Mouse (Mus musculus): ENCODE results near the gene Dda1. TPM values are rescaled to one million over a fixed set of nuclear protein-coding genes. Genes with fewer than 3 reads are reported as not detected.
"Not testable (repeated sequence)": the region's sequence is repeated elsewhere in the genome, so short reads cannot be mapped to it uniquely, and the experiment has no call there.

Gene Dda1
- polyA plus RNA-seq, 1 experiment from 2014 or later: 115 TPM

- peak; percentile 83 for DNase-seq (ENCODE audit: low spot score)
- ATAC-seq (ENCODE audit: insufficient number of reproducible peaks, low FRiP score, low TSS enrichment, low read depth); H3K9ac ChIP-seq (ENCODE audit: low read length); H3K4me3 ChIP-seq (ENCODE audit: low read depth, low read length); H3K36me3 ChIP-seq (ENCODE audit: control insufficient read depth, insufficient read depth, low read length); H3K27ac ChIP-seq (replicated peaks; ENCODE audit: low read depth, low read length); H3K9me3 ChIP-seq (ENCODE audit: control insufficient read depth, low read length); H3K27me3 ChIP-seq (ENCODE audit: control insufficient read depth, insufficient read depth, low read length); H3K4me2 ChIP-seq (ENCODE audit: low read depth, severe bottlenecking); H3K4me1 ChIP-seq (ENCODE audit: control insufficient read depth, insufficient read depth, low read length): not testable (repeated sequence)
- 42% methylated on average over 9 of the region's 10 CpGs for WGBS
These were observed 50.2 kb downstream of the Dda1 start for GRCm38 (mm10) chr8:71519037-71519825.

GRCm38 (mm10) chr8:71521634-71522033, 52.6 kb downstream of the Dda1 start:
- H3K4me2 ChIP-seq (ENCODE audit: low read depth, severe bottlenecking): no peak overlapping the region
- WGBS: 6% methylated on average over 17 of the region's 17 CpGs
- H3K36me3 ChIP-seq (ENCODE audit: control insufficient read depth, insufficient read depth, low read length): no peaks in the 10 kb centered on the region
- H3K27ac ChIP-seq (replicated peaks; ENCODE audit: low read depth, low read length): no peak overlapping the region
- no peak overlapping the region for H3K9ac ChIP-seq (ENCODE audit: low read length)
- ATAC-seq (ENCODE audit: insufficient number of reproducible peaks, low FRiP score, low TSS enrichment, low read depth) (peak; percentile 78), DNase-seq (ENCODE audit: low spot score) (peak; percentile 98)
- no peak overlapping the region for H3K4me3 ChIP-seq (ENCODE audit: low read depth, low read length)
- no peaks in the 10 kb centered on the region for H3K9me3 ChIP-seq (ENCODE audit: control insufficient read depth, low read length)
- peaks cover 15% of the 10 kb centered on the region for H3K27me3 ChIP-seq (ENCODE audit: control insufficient read depth, insufficient read depth, low read length)
- H3K4me1 ChIP-seq (ENCODE audit: control insufficient read depth, insufficient read depth, low read length): peaks cover 3% of the 10 kb centered on the region; the same call in 1 of the 2 replicates

- ATAC-seq (ENCODE audit: insufficient number of reproducible peaks, low FRiP score, low TSS enrichment, low read depth): no peak
- H3K36me3 ChIP-seq (ENCODE audit: control insufficient read depth, insufficient read depth, low read length): no peaks in the 10 kb centered on the region
- H3K27ac ChIP-seq (replicated peaks; ENCODE audit: low read depth, low read length): no peak within 1 kb of the TSS
- WGBS: 5% methylated on average over 46 of the region's 46 CpGs
- no peaks in the 10 kb centered on the region for H3K9me3 ChIP-seq (ENCODE audit: control insufficient read depth, low read length)
- H3K27me3 ChIP-seq (ENCODE audit: control insufficient read depth, insufficient read depth, low read length): peaks cover 15% of the 10 kb centered on the region
- peak within 1 kb of the TSS; percentile 14; the same call in 1 of the 2 replicates for H3K9ac ChIP-seq (ENCODE audit: low read length)
- peak; percentile 56 for DNase-seq (ENCODE audit: low spot score)
- peak within 1 kb of the TSS; percentile 22 for H3K4me3 ChIP-seq (ENCODE audit: low read depth, low read length)
- H3K4me1 ChIP-seq (ENCODE audit: control insufficient read depth, insufficient read depth, low read length): peaks cover 3% of the 10 kb centered on the region; the same call in 1 of the 2 replicates
- H3K4me2 ChIP-seq (ENCODE audit: low read depth, severe bottlenecking): peak within 1 kb of the TSS; percentile 27; the same call in 1 of the 2 replicates
These were observed 56.4 kb downstream of the Dda1 start, which contains the start of gene Ccdc194 for GRCm38 (mm10) chr8:71525226-71526050. Gene Ccdc194, minus strand, starts transcription at chr8:71525711.

Other genes starting within 250 kb of the Dda1 start
- gene Myo9b, start 196.5 kb upstream of the Dda1 start, polyA plus RNA-seq (2014; fragmentation: Nextera tagmentation; extraction: Ambion mirVana): 23.0 and 25.3 TPM in 2 replicates
- 66.8 and 70.3 TPM in 2 replicates for gene Haus8, start 196.3 kb upstream of the Dda1 start, polyA plus RNA-seq (2014; fragmentation: Nextera tagmentation; extraction: Ambion mirVana)
- gene Use1, start 102.4 kb upstream of the Dda1 start, polyA plus RNA-seq (2014; fragmentation: Nextera tagmentation; extraction: Ambion mirVana): 92.1 and 95.3 TPM in 2 replicates
- 2.7 and 3.1 TPM in 2 replicates for gene Ocel1, start 97.9 kb upstream of the Dda1 start, polyA plus RNA-seq (2014; fragmentation: Nextera tagmentation; extraction: Ambion mirVana)
- 68.9 and 78.6 TPM in 2 replicates for gene Nr2f6, start 87.2 kb upstream of the Dda1 start, polyA plus RNA-seq (2014; fragmentation: Nextera tagmentation; extraction: Ambion mirVana)
- gene Ushbp1, start 73.4 kb upstream of the Dda1 start, polyA plus RNA-seq (2014; fragmentation: Nextera tagmentation; extraction: Ambion mirVana): 3.4 and 4.1 TPM in 2 replicates
- 109 and 119 TPM in 2 replicates for gene Babam1, start 72.3 kb upstream of the Dda1 start, polyA plus RNA-seq (2014; fragmentation: Nextera tagmentation; extraction: Ambion mirVana)
- 21.5 and 23.9 TPM in 2 replicates for gene Ankle1, start 63.2 kb upstream of the Dda1 start, polyA plus RNA-seq (2014; fragmentation: Nextera tagmentation; extraction: Ambion mirVana)
- 38.7 and 43.4 TPM in 2 replicates for gene Abhd8, start 5.5 kb upstream of the Dda1 start, polyA plus RNA-seq (2014; fragmentation: Nextera tagmentation; extraction: Ambion mirVana)
- 216 and 231 TPM in 2 replicates for gene Mrpl34, start 4.2 kb upstream of the Dda1 start, polyA plus RNA-seq (2014; fragmentation: Nextera tagmentation; extraction: Ambion mirVana)
- gene Ano8, start 16.8 kb downstream of the Dda1 start, polyA plus RNA-seq (2014; fragmentation: Nextera tagmentation; extraction: Ambion mirVana): 3.0 and 4.2 TPM in 2 replicates
- gene Gtpbp3, start 18.9 kb downstream of the Dda1 start, polyA plus RNA-seq (2014; fragmentation: Nextera tagmentation; extraction: Ambion mirVana): 8.3 and 8.7 TPM in 2 replicates
- gene Plvap, start 42.6 kb downstream of the Dda1 start, polyA plus RNA-seq (2014; fragmentation: Nextera tagmentation; extraction: Ambion mirVana): 57.9 and 58.2 TPM in 2 replicates
- 0.30 and 0.71 TPM in 2 replicates for gene Ccdc194, start 56.5 kb downstream of the Dda1 start, polyA plus RNA-seq (2014; fragmentation: Nextera tagmentation; extraction: Ambion mirVana)
- gene Bst2, start 68.3 kb downstream of the Dda1 start, polyA plus RNA-seq (2014; fragmentation: Nextera tagmentation; extraction: Ambion mirVana): 1.7 and 1.8 TPM in 2 replicates
- 66.5 and 74.2 TPM in 2 replicates for gene Mvb12a, start 73.7 kb downstream of the Dda1 start, polyA plus RNA-seq (2014; fragmentation: Nextera tagmentation; extraction: Ambion mirVana)
- 0.27 TPM in 1 of 2 replicates, not detected in the other for gene Tmem221, start 89.7 kb downstream of the Dda1 start, polyA plus RNA-seq (2014; fragmentation: Nextera tagmentation; extraction: Ambion mirVana)
- gene Nxnl1, start 97.4 kb downstream of the Dda1 start, polyA plus RNA-seq (2014; fragmentation: Nextera tagmentation; extraction: Ambion mirVana): not detected in 2 replicates
- gene Slc27a1, start 99.7 kb downstream of the Dda1 start, polyA plus RNA-seq (2014; fragmentation: Nextera tagmentation; extraction: Ambion mirVana): 16.7 and 18.0 TPM in 2 replicates
- gene Pgls, start 123.0 kb downstream of the Dda1 start, polyA plus RNA-seq (2014; fragmentation: Nextera tagmentation; extraction: Ambion mirVana): 230 and 239 TPM in 2 replicates
- gene Fam129c, start 128.4 kb downstream of the Dda1 start, polyA plus RNA-seq (2014; fragmentation: Nextera tagmentation; extraction: Ambion mirVana): 2.7 and 3.8 TPM in 2 replicates
- gene Colgalt1, start 141.8 kb downstream of the Dda1 start, polyA plus RNA-seq (2014; fragmentation: Nextera tagmentation; extraction: Ambion mirVana): 46.6 and 49.8 TPM in 2 replicates
- 0.50 and 0.59 TPM in 2 replicates for gene Unc13a, start 202.6 kb downstream of the Dda1 start, polyA plus RNA-seq (2014; fragmentation: Nextera tagmentation; extraction: Ambion mirVana)
- 1.4 and 2.5 TPM in 2 replicates for gene Jak3, start 207.1 kb downstream of the Dda1 start, polyA plus RNA-seq (2014; fragmentation: Nextera tagmentation; extraction: Ambion mirVana)
- not detected in 2 replicates for gene Insl3, start 220.0 kb downstream of the Dda1 start, polyA plus RNA-seq (2014; fragmentation: Nextera tagmentation; extraction: Ambion mirVana)
- 0.35 and 0.61 TPM in 2 replicates for gene B3gnt3, start 232.6 kb downstream of the Dda1 start, polyA plus RNA-seq (2014; fragmentation: Nextera tagmentation; extraction: Ambion mirVana)

All from limb, embryonic 11.5 days (tissue).